Mouse (Mus musculus): ENCODE results near the gene Dpyd. TPM values are rescaled to one million over a fixed set of nuclear protein-coding genes. Genes with fewer than 3 reads are reported as not detected.

The Dpyd gene
- polyA plus RNA-seq, 1 experiment from 2014 or later: 6.4 TPM

GRCm38 (mm10) chr3:119447559-119447958, 885.6 kb downstream of the Dpyd start:
- no peak overlapping the region for H3K4me3 ChIP-seq (ENCODE audit: low read depth, low read length)
- no peaks in the 10 kb centered on the region for H3K9me3 ChIP-seq (replicated peaks; ENCODE audit: control insufficient read depth, low read length)
- no peak overlapping the region for H3K4me2 ChIP-seq (ENCODE audit: low read depth, low read length)
- DNase-seq (ENCODE audit: low spot score) (no peak), ATAC-seq (replicated peaks; ENCODE audit: insufficient number of reproducible peaks, low FRiP score, low TSS enrichment, low read depth) (no peak)
- no peak overlapping the region for H3K9ac ChIP-seq (replicated peaks; ENCODE audit: low read length)
- WGBS: 89% methylated on average over 2 of the region's 2 CpGs
- no peaks in the 10 kb centered on the region for H3K27me3 ChIP-seq (ENCODE audit: control insufficient read depth, insufficient read depth, low read length)
- no peak overlapping the region for H3K27ac ChIP-seq (replicated peaks; ENCODE audit: low read depth, low read length)
- H3K4me1 ChIP-seq (ENCODE audit: control insufficient read depth, insufficient read depth, low read length): no peaks in the 10 kb centered on the region
- H3K36me3 ChIP-seq (replicated peaks; ENCODE audit: control insufficient read depth, insufficient read depth, low read depth, low read length): no peaks in the 10 kb centered on the region

- Histone ChIP-seq H3K27ac (replicated peaks; ENCODE audit: low read depth, low read length) (no peak overlapping the region), H3K9ac (replicated peaks; ENCODE audit: low read length) (no peak overlapping the region), H3K36me3 (replicated peaks; ENCODE audit: control insufficient read depth, insufficient read depth, low read depth, low read length) (no peaks in the 10 kb centered on the region), H3K9me3 (replicated peaks; ENCODE audit: control insufficient read depth, low read length) (no peaks in the 10 kb centered on the region), H3K27me3 (ENCODE audit: control insufficient read depth, insufficient read depth, low read length) (no peaks in the 10 kb centered on the region), H3K4me3 (ENCODE audit: low read depth, low read length) (no peak overlapping the region), H3K4me1 (ENCODE audit: control insufficient read depth, insufficient read depth, low read length) (no peaks in the 10 kb centered on the region), H3K4me2 (ENCODE audit: low read depth, low read length) (no peak overlapping the region)
- no peak for ATAC-seq (replicated peaks; ENCODE audit: insufficient number of reproducible peaks, low FRiP score, low TSS enrichment, low read depth)
- DNase-seq (ENCODE audit: low spot score): no peak
- 79% methylated on average over 2 of the region's 2 CpGs for WGBS
Observed at GRCm38 (mm10) chr3:119464073-119464472, 902.1 kb downstream of the Dpyd start.

GRCm38 (mm10) chr3:119464479-119464878, 902.5 kb downstream of the Dpyd start:
- no peaks in the 10 kb centered on the region for H3K4me1 ChIP-seq (ENCODE audit: control insufficient read depth, insufficient read depth, low read length)
- no peak overlapping the region for H3K4me3 ChIP-seq (ENCODE audit: low read depth, low read length)
- no peaks in the 10 kb centered on the region for H3K9me3 ChIP-seq (replicated peaks; ENCODE audit: control insufficient read depth, low read length)
- H3K9ac ChIP-seq (replicated peaks; ENCODE audit: low read length): no peak overlapping the region
- H3K4me2 ChIP-seq (ENCODE audit: low read depth, low read length): no peak overlapping the region
- no peak overlapping the region for H3K27ac ChIP-seq (replicated peaks; ENCODE audit: low read depth, low read length)
- no peaks in the 10 kb centered on the region for H3K36me3 ChIP-seq (replicated peaks; ENCODE audit: control insufficient read depth, insufficient read depth, low read depth, low read length)
- no peaks in the 10 kb centered on the region for H3K27me3 ChIP-seq (ENCODE audit: control insufficient read depth, insufficient read depth, low read length)
- ATAC-seq (replicated peaks; ENCODE audit: insufficient number of reproducible peaks, low FRiP score, low TSS enrichment, low read depth): no peak
- DNase-seq (ENCODE audit: low spot score): peak; percentile 17
- WGBS: 66% methylated on average over 1 of the region's 1 CpGs

GRCm38 (mm10) chr3:119467723-119468122, 905.8 kb downstream of the Dpyd start:
- H3K9ac ChIP-seq (replicated peaks; ENCODE audit: low read length): no peak overlapping the region
- H3K9me3 ChIP-seq (replicated peaks; ENCODE audit: control insufficient read depth, low read length): no peaks in the 10 kb centered on the region
- H3K27me3 ChIP-seq (ENCODE audit: control insufficient read depth, insufficient read depth, low read length): no peaks in the 10 kb centered on the region
- H3K4me2 ChIP-seq (ENCODE audit: low read depth, low read length): no peak overlapping the region
- no peaks in the 10 kb centered on the region for H3K4me1 ChIP-seq (ENCODE audit: control insufficient read depth, insufficient read depth, low read length)
- ATAC-seq (replicated peaks; ENCODE audit: insufficient number of reproducible peaks, low FRiP score, low TSS enrichment, low read depth) (no peak), DNase-seq (ENCODE audit: low spot score) (peak; percentile 8)
- H3K4me3 ChIP-seq (ENCODE audit: low read depth, low read length): no peak overlapping the region
- H3K27ac ChIP-seq (replicated peaks; ENCODE audit: low read depth, low read length): no peak overlapping the region
- H3K36me3 ChIP-seq (replicated peaks; ENCODE audit: control insufficient read depth, insufficient read depth, low read depth, low read length): no peaks in the 10 kb centered on the region
- 87% methylated on average over 2 of the region's 2 CpGs for WGBS

All from embryonic facial prominence, embryonic 11.5 days (tissue).